Mouse (Mus musculus): Measurements from ENCODE around the gene Ptprr. TPM values are rescaled to one million over a fixed set of nuclear protein-coding genes. Genes with fewer than 3 reads are reported as not detected.

Ptprr gene
- polyA plus RNA-seq, 1 experiment from 2014 or later, result 6.5 TPM

- H3K9me3 ChIP-seq (ENCODE audit: control insufficient read depth, low read length), result no peaks in the 10 kb centered on the region
- H3K4me2 ChIP-seq (ENCODE audit: low read depth, low read length), result no peak overlapping the region
- ATAC-seq (ENCODE audit: low read depth), result no peak
- no peak for DNase-seq (ENCODE audit: low spot score)
- no peaks in the 10 kb centered on the region for H3K36me3 ChIP-seq (ENCODE audit: control insufficient read depth, insufficient read depth, low read length)
- no peaks in the 10 kb centered on the region for H3K4me1 ChIP-seq (ENCODE audit: control insufficient read depth, insufficient read depth, low read length)
- no peak overlapping the region for H3K27ac ChIP-seq (replicated peaks; ENCODE audit: low read depth, low read length)
- no peak overlapping the region for H3K9ac ChIP-seq (ENCODE audit: low read depth, low read length)
- H3K27me3 ChIP-seq (replicated peaks; ENCODE audit: control insufficient read depth, insufficient read depth, low read length), result no peaks in the 10 kb centered on the region
- 81% methylated on average over 2 of the region's 2 CpGs for WGBS
- H3K4me3 ChIP-seq (ENCODE audit: low read depth, low read length), result no peak overlapping the region
Observed at GRCm38 (mm10) chr10:116123808-116124207, 105.8 kb downstream of the Ptprr start.

DNA sequence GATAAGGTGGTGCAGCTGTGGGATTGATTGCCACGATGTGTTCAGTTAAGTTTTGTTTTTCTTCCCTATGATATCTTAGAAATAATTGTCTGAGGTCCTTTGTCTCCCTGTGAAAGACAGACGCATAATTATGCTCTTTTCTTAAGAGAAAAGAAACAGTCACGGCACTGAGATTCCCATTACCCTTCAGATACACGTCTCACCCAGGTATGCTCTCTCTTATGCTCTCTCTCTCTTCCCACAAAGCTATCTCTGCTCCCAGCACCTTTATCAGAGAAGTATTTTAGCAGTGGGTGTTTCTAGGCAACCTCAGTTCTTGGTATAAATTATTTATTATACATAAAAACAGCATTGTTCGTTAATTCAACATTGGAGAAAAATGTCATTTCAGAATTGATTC, 107.4 kb downstream of the Ptprr start:
- H3K36me3 ChIP-seq (ENCODE audit: control insufficient read depth, insufficient read depth, low read length), result no peaks in the 10 kb centered on the region
- no peaks in the 10 kb centered on the region for H3K4me1 ChIP-seq (ENCODE audit: control insufficient read depth, insufficient read depth, low read length)
- no peak overlapping the region for H3K4me2 ChIP-seq (ENCODE audit: low read depth, low read length)
- H3K4me3 ChIP-seq (ENCODE audit: low read depth, low read length), result no peak overlapping the region
- H3K9me3 ChIP-seq (ENCODE audit: control insufficient read depth, low read length), result no peaks in the 10 kb centered on the region
- H3K27ac ChIP-seq (replicated peaks; ENCODE audit: low read depth, low read length), result no peak overlapping the region
- H3K9ac ChIP-seq (ENCODE audit: low read depth, low read length), result no peak overlapping the region
- H3K27me3 ChIP-seq (replicated peaks; ENCODE audit: control insufficient read depth, insufficient read depth, low read length), result no peaks in the 10 kb centered on the region
- ATAC-seq (ENCODE audit: low read depth), result no peak
- WGBS, result 74% methylated on average over 5 of the region's 5 CpGs
- no peak for DNase-seq (ENCODE audit: low spot score)

DNA sequence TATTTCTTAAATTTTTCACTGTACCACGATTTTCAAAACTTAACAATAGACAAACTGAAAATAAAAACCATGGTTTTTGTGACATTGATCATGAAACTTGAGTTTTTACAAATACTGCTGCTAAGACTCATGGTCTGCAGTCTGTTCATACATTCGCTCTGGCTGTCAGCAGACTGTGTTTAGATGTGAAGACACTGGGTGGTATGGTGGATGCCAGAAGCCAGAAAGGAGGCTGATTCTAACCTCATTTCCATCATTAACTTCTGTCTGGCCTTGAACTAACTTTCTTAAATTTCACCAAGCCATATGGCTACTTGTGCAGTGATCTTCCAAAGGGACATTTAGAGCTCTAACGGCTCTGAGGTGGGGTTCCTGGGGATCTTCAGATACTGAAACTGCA, 112.4 kb downstream of the Ptprr start:
- Histone ChIP-seq H3K4me2 (ENCODE audit: low read depth, low read length) (no peak overlapping the region), H3K4me3 (ENCODE audit: low read depth, low read length) (no peak overlapping the region), H3K9ac (ENCODE audit: low read depth, low read length) (no peak overlapping the region), H3K9me3 (ENCODE audit: control insufficient read depth, low read length) (no peaks in the 10 kb centered on the region), H3K27me3 (replicated peaks; ENCODE audit: control insufficient read depth, insufficient read depth, low read length) (no peaks in the 10 kb centered on the region), H3K4me1 (ENCODE audit: control insufficient read depth, insufficient read depth, low read length) (no peaks in the 10 kb centered on the region), H3K36me3 (ENCODE audit: control insufficient read depth, insufficient read depth, low read length) (no peaks in the 10 kb centered on the region), H3K27ac (replicated peaks; ENCODE audit: low read depth, low read length) (no peak overlapping the region)
- WGBS, result 69% methylated on average over 3 of the region's 3 CpGs
- ATAC-seq (ENCODE audit: low read depth) (no peak), DNase-seq (ENCODE audit: low spot score) (no peak)

DNA sequence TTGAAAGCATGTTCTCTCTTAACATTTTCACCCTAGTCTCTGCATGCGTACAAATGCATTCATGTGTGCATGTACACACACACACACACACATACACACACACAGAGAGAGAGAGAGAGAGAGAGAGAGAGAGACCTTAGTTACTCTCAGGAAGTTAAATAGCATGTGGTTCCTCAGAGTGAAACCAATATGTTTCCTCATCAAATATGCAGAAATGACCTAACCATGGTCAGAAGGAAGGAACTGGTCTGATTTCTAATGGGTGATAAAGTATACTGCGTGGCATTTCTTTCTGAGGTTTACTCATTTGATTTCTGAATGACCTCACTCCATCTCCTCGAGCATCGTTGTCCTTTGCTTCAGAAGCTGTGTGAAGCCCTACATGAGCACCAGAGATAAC, 113.2 kb downstream of the Ptprr start:
- H3K4me3 ChIP-seq (ENCODE audit: low read depth, low read length), result no peak overlapping the region
- no peak overlapping the region for H3K4me2 ChIP-seq (ENCODE audit: low read depth, low read length)
- 82% methylated on average over 4 of the region's 4 CpGs for WGBS
- H3K27ac ChIP-seq (replicated peaks; ENCODE audit: low read depth, low read length), result no peak overlapping the region
- H3K36me3 ChIP-seq (ENCODE audit: control insufficient read depth, insufficient read depth, low read length), result no peaks in the 10 kb centered on the region
- H3K9me3 ChIP-seq (ENCODE audit: control insufficient read depth, low read length), result no peaks in the 10 kb centered on the region
- no peak overlapping the region for H3K9ac ChIP-seq (ENCODE audit: low read depth, low read length)
- no peaks in the 10 kb centered on the region for H3K27me3 ChIP-seq (replicated peaks; ENCODE audit: control insufficient read depth, insufficient read depth, low read length)
- H3K4me1 ChIP-seq (ENCODE audit: control insufficient read depth, insufficient read depth, low read length), result no peaks in the 10 kb centered on the region
- no peak for ATAC-seq (ENCODE audit: low read depth)
- DNase-seq (ENCODE audit: low spot score), result no peak

DNA sequence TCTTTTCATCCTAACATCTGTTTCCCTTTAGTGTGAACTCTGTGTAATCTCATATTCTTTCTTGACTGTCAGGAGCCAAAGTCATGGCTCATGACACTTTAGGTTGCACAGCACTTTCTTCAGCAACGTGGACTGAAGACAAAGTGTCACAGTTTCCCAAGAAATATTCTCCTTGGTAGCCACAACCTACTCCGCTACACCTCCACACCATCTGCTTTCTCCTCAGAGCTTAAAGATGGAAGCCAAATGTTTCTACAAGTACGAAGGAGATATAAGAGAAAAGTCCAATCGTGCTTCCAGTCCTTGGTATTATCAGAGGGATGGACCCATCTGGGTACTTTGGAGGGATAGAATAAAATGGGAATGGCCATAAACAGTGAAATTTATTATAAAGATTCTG, 114.2 kb downstream of the Ptprr start:
- H3K9ac ChIP-seq (ENCODE audit: low read depth, low read length), result no peak overlapping the region
- no peaks in the 10 kb centered on the region for H3K27me3 ChIP-seq (replicated peaks; ENCODE audit: control insufficient read depth, insufficient read depth, low read length)
- no peak overlapping the region for H3K4me3 ChIP-seq (ENCODE audit: low read depth, low read length)
- DNase-seq (ENCODE audit: low spot score) (peak; percentile 17), ATAC-seq (ENCODE audit: low read depth) (no peak)
- no peak overlapping the region for H3K27ac ChIP-seq (replicated peaks; ENCODE audit: low read depth, low read length)
- 55% methylated on average over 4 of the region's 4 CpGs for WGBS
- H3K9me3 ChIP-seq (ENCODE audit: control insufficient read depth, low read length), result no peaks in the 10 kb centered on the region
- H3K4me1 ChIP-seq (ENCODE audit: control insufficient read depth, insufficient read depth, low read length), result no peaks in the 10 kb centered on the region
- no peaks in the 10 kb centered on the region for H3K36me3 ChIP-seq (ENCODE audit: control insufficient read depth, insufficient read depth, low read length)
- H3K4me2 ChIP-seq (ENCODE audit: low read depth, low read length), result no peak overlapping the region

- Histone ChIP-seq H3K4me2 (ENCODE audit: low read depth, low read length) (no peak overlapping the region), H3K27ac (replicated peaks; ENCODE audit: low read depth, low read length) (no peak overlapping the region), H3K36me3 (ENCODE audit: control insufficient read depth, insufficient read depth, low read length) (no peaks in the 10 kb centered on the region), H3K27me3 (replicated peaks; ENCODE audit: control insufficient read depth, insufficient read depth, low read length) (no peaks in the 10 kb centered on the region), H3K4me3 (ENCODE audit: low read depth, low read length) (no peak overlapping the region), H3K4me1 (ENCODE audit: control insufficient read depth, insufficient read depth, low read length) (no peaks in the 10 kb centered on the region), H3K9ac (ENCODE audit: low read depth, low read length) (no peak overlapping the region), H3K9me3 (ENCODE audit: control insufficient read depth, low read length) (no peaks in the 10 kb centered on the region)
- no peak for ATAC-seq (ENCODE audit: low read depth)
- WGBS, result 77% methylated on average over 2 of the region's 2 CpGs
- no peak for DNase-seq (ENCODE audit: low spot score)
Observed at GRCm38 (mm10) chr10:116135187-116135586, 117.2 kb downstream of the Ptprr start.

DNA sequence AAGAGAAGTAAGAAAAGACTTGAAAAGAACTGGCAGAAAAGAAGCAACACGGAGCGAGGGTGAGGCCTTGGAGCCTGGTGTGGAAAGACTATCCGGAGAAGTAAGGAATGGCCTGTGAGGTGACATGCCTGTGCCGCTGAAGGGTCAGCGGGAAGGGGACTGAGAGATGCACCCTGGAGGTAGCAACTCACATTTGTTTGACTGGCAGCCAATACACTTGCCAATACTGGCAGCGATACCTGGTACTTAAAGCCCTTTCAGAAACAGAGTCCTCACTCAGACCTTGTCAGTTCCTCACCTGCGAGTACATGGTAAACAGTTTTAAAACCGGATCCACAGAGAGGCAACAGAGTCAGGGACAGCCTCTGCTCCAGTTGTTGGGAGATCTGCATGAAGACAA, 122.2 kb downstream of the Ptprr start:
- Histone ChIP-seq H3K4me3 (ENCODE audit: low read depth, low read length) (no peak overlapping the region), H3K36me3 (ENCODE audit: control insufficient read depth, insufficient read depth, low read length) (no peaks in the 10 kb centered on the region), H3K27me3 (replicated peaks; ENCODE audit: control insufficient read depth, insufficient read depth, low read length) (no peaks in the 10 kb centered on the region), H3K27ac (replicated peaks; ENCODE audit: low read depth, low read length) (no peak overlapping the region), H3K4me2 (ENCODE audit: low read depth, low read length) (no peak overlapping the region), H3K9ac (ENCODE audit: low read depth, low read length) (no peak overlapping the region), H3K4me1 (ENCODE audit: control insufficient read depth, insufficient read depth, low read length) (no peaks in the 10 kb centered on the region), H3K9me3 (ENCODE audit: control insufficient read depth, low read length) (no peaks in the 10 kb centered on the region)
- DNase-seq (ENCODE audit: low spot score) (no peak), ATAC-seq (ENCODE audit: low read depth) (no peak)
- WGBS, result 93% methylated on average over 8 of the region's 8 CpGs

DNA sequence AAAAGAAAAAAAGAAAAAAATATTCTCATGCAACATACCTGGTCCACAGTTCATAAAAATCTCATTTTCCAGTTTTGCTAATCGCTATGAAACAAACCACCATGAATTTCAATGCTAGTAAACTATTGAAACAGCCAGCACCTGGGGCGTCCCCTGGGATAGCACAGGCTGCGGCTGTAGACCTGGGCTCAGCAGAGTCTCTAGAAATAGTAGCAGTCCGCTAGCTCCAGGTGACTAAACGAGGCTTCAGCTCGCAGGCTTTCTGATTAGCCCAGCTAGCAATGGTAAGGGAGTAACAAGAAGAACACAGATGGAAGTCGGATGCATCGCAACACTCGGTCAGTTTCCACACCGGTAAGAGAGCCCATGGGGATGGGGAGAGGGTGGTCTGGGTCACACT, 125.7 kb downstream of the Ptprr start:
- no peak overlapping the region for H3K9ac ChIP-seq (ENCODE audit: low read depth, low read length)
- no peaks in the 10 kb centered on the region for H3K36me3 ChIP-seq (ENCODE audit: control insufficient read depth, insufficient read depth, low read length)
- H3K27ac ChIP-seq (replicated peaks; ENCODE audit: low read depth, low read length), result no peak overlapping the region
- 79% methylated on average over 10 of the region's 10 CpGs for WGBS
- H3K4me3 ChIP-seq (ENCODE audit: low read depth, low read length), result no peak overlapping the region
- H3K4me1 ChIP-seq (ENCODE audit: control insufficient read depth, insufficient read depth, low read length), result peaks cover 3% of the 10 kb centered on the region; the same call in 1 of the 2 replicates
- H3K9me3 ChIP-seq (ENCODE audit: control insufficient read depth, low read length), result no peaks in the 10 kb centered on the region
- H3K27me3 ChIP-seq (replicated peaks; ENCODE audit: control insufficient read depth, insufficient read depth, low read length), result no peaks in the 10 kb centered on the region
- no peak overlapping the region for H3K4me2 ChIP-seq (ENCODE audit: low read depth, low read length)
- DNase-seq (ENCODE audit: low spot score), result no peak
- ATAC-seq (ENCODE audit: low read depth), result no peak; the same call in 1 of the 2 replicates

DNA sequence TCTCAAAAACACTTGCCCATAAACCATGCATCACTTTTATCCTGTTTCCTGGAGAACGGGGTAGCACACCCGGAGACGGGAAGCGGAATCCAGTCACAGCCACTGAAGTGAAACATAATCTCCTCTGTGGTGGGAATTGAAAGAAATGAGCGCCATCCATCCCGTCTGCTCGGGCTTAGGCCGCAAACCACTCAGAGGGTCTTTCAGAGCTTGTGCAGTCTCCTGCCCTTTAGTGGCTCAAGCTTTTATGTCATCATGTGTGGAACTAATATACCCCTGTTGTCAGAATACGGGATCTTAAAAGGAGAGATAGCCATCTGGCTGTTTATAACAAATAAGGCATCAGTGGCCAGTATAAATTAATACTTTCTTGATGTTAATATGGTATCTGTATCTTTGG, 128.1 kb downstream of the Ptprr start:
- Histone ChIP-seq H3K4me1 (ENCODE audit: control insufficient read depth, insufficient read depth, low read length) (peaks cover 3% of the 10 kb centered on the region; the same call in 1 of the 2 replicates), H3K27me3 (replicated peaks; ENCODE audit: control insufficient read depth, insufficient read depth, low read length) (no peaks in the 10 kb centered on the region), H3K27ac (replicated peaks; ENCODE audit: low read depth, low read length) (no peak overlapping the region), H3K9me3 (ENCODE audit: control insufficient read depth, low read length) (no peaks in the 10 kb centered on the region), H3K36me3 (ENCODE audit: control insufficient read depth, insufficient read depth, low read length) (no peaks in the 10 kb centered on the region), H3K4me3 (ENCODE audit: low read depth, low read length) (no peak overlapping the region), H3K9ac (ENCODE audit: low read depth, low read length) (no peak overlapping the region), H3K4me2 (ENCODE audit: low read depth, low read length) (no peak overlapping the region)
- WGBS, result 37% methylated on average over 9 of the region's 9 CpGs
- peak; percentile 22; the same call in 1 of the 2 replicates for ATAC-seq (ENCODE audit: low read depth)
- DNase-seq (ENCODE audit: low spot score), result peak; percentile 42

All from embryonic facial prominence, embryonic 14.5 days (tissue).